Mouse (Mus musculus): ENCODE measurements around the gene Abca4. TPM values are rescaled to one million over a fixed set of nuclear protein-coding genes. Genes with fewer than 3 reads are reported as not detected.

Abca4 gene
- polyA plus RNA-seq, 1 experiment: 1.7 TPM

GRCm38 (mm10) chr3:122203675-122204329, 159.6 kb downstream of the Abca4 start:
- no peak overlapping the region for H3K4me3 ChIP-seq
- H3K27me3 ChIP-seq (ENCODE audit: control insufficient read depth, insufficient read depth, insufficient read length): no peaks in the 10 kb centered on the region
- H3ac ChIP-seq (ENCODE audit: control insufficient read depth, insufficient read length): no peak overlapping the region
- H3K79me2 ChIP-seq (ENCODE audit: control insufficient read depth, insufficient read depth): no peaks in the 10 kb centered on the region
- H3K4me2 ChIP-seq (ENCODE audit: low read depth): no peak overlapping the region
- no peaks in the 10 kb centered on the region for H3K36me3 ChIP-seq (ENCODE audit: control insufficient read depth, insufficient read depth)
- TF ChIP-seq E2F4 (IDR thresholded peaks at IDR 0.05; ENCODE audit: insufficient read depth) (no peak), CEBPB (IDR thresholded peaks at IDR 0.05; ENCODE audit: insufficient read depth, poor library complexity, severe bottlenecking) (no peak), MYOG (IDR thresholded peaks at IDR 0.05; ENCODE audit: control insufficient read depth in 1 of 3, insufficient read depth in 1 of 3, insufficient read length in 2 of 3, low read depth in 2 of 3) (no peak), MYOD1 (IDR thresholded peaks at IDR 0.05; ENCODE audit: control insufficient read depth in 1 of 3, insufficient read length in 2 of 3, low read depth in 2 of 3) (no peak), POLR2A (IDR thresholded peaks at IDR 0.05; ENCODE audit: insufficient read length, low read depth) (no peak), POLR2AphosphoS2 (IDR thresholded peaks at IDR 0.05; ENCODE audit: insufficient read length, low read depth) (no peak), REST (IDR thresholded peaks at IDR 0.05; ENCODE audit: insufficient read depth, insufficient read length) (no peak), MAX (IDR thresholded peaks at IDR 0.05; ENCODE audit: low read depth) (no peak), TCF12 (IDR thresholded peaks at IDR 0.05; ENCODE audit: insufficient read depth, poor library complexity, severe bottlenecking) (no peak), TCF3 (IDR thresholded peaks at IDR 0.05; ENCODE audit: insufficient read length, low read depth) (no peak), USF1 (IDR thresholded peaks at IDR 0.05; ENCODE audit: low read depth) (no peak), SRF (IDR thresholded peaks at IDR 0.05; ENCODE audit: control insufficient read depth, insufficient read length, low read depth) (no peak)

GRCm38 (mm10) chr3:122205753-122206152, 161.5 kb downstream of the Abca4 start:
- TF ChIP-seq REST (IDR thresholded peaks at IDR 0.05; ENCODE audit: insufficient read depth, insufficient read length) (no peak), MYOD1 (IDR thresholded peaks at IDR 0.05; ENCODE audit: control insufficient read depth in 1 of 3, insufficient read length in 2 of 3, low read depth in 2 of 3) (no peak), MYOG (IDR thresholded peaks at IDR 0.05; ENCODE audit: control insufficient read depth in 1 of 3, insufficient read depth in 1 of 3, insufficient read length in 2 of 3, low read depth in 2 of 3) (no peak), USF1 (IDR thresholded peaks at IDR 0.05; ENCODE audit: low read depth) (no peak), POLR2AphosphoS2 (IDR thresholded peaks at IDR 0.05; ENCODE audit: insufficient read length, low read depth) (no peak), SRF (IDR thresholded peaks at IDR 0.05; ENCODE audit: control insufficient read depth, insufficient read length, low read depth) (no peak)
- Histone ChIP-seq H3K36me3 (ENCODE audit: control insufficient read depth, insufficient read depth) (no peaks in the 10 kb centered on the region), H3K4me2 (ENCODE audit: low read depth) (no peak overlapping the region), H3ac (ENCODE audit: control insufficient read depth, insufficient read length) (no peak overlapping the region), H3K27me3 (ENCODE audit: control insufficient read depth, insufficient read depth, insufficient read length) (no peaks in the 10 kb centered on the region), H3K79me2 (ENCODE audit: control insufficient read depth, insufficient read depth) (no peaks in the 10 kb centered on the region), H3K4me3 (no peak overlapping the region)

GRCm38 (mm10) chr3:122206279-122207070, 162.2 kb downstream of the Abca4 start:
- TF ChIP-seq E2F4 (IDR thresholded peaks at IDR 0.05; ENCODE audit: insufficient read depth) (no peak), CEBPB (IDR thresholded peaks at IDR 0.05; ENCODE audit: insufficient read depth, poor library complexity, severe bottlenecking) (no peak), POLR2AphosphoS2 (IDR thresholded peaks at IDR 0.05; ENCODE audit: insufficient read length, low read depth) (no peak), MYOG (IDR thresholded peaks at IDR 0.05; ENCODE audit: control insufficient read depth in 1 of 3, insufficient read depth in 1 of 3, insufficient read length in 2 of 3, low read depth in 2 of 3) (no peak), REST (IDR thresholded peaks at IDR 0.05; ENCODE audit: insufficient read depth, insufficient read length) (no peak), SRF (IDR thresholded peaks at IDR 0.05; ENCODE audit: control insufficient read depth, insufficient read length, low read depth) (no peak), USF1 (IDR thresholded peaks at IDR 0.05; ENCODE audit: low read depth) (no peak), TCF12 (IDR thresholded peaks at IDR 0.05; ENCODE audit: insufficient read depth, poor library complexity, severe bottlenecking) (no peak), TCF3 (IDR thresholded peaks at IDR 0.05; ENCODE audit: insufficient read length, low read depth) (no peak), POLR2A (IDR thresholded peaks at IDR 0.05; ENCODE audit: insufficient read length, low read depth) (no peak), MAX (IDR thresholded peaks at IDR 0.05; ENCODE audit: low read depth) (no peak), MYOD1 (IDR thresholded peaks at IDR 0.05; ENCODE audit: control insufficient read depth in 1 of 3, insufficient read length in 2 of 3, low read depth in 2 of 3) (no peak)
- Histone ChIP-seq H3K36me3 (ENCODE audit: control insufficient read depth, insufficient read depth) (no peaks in the 10 kb centered on the region), H3K79me2 (ENCODE audit: control insufficient read depth, insufficient read depth) (no peaks in the 10 kb centered on the region), H3K4me3 (no peak overlapping the region), H3K4me2 (ENCODE audit: low read depth) (no peak overlapping the region), H3K27me3 (ENCODE audit: control insufficient read depth, insufficient read depth, insufficient read length) (no peaks in the 10 kb centered on the region), H3ac (ENCODE audit: control insufficient read depth, insufficient read length) (no peak overlapping the region)

GRCm38 (mm10) chr3:122207766-122208165, 163.5 kb downstream of the Abca4 start:
- H3K4me3 ChIP-seq: no peak overlapping the region
- H3K79me2 ChIP-seq (ENCODE audit: control insufficient read depth, insufficient read depth): no peaks in the 10 kb centered on the region
- H3ac ChIP-seq (ENCODE audit: control insufficient read depth, insufficient read length): no peak overlapping the region
- no peak overlapping the region for H3K4me2 ChIP-seq (ENCODE audit: low read depth)
- no peaks in the 10 kb centered on the region for H3K27me3 ChIP-seq (ENCODE audit: control insufficient read depth, insufficient read depth, insufficient read length)
- no peaks in the 10 kb centered on the region for H3K36me3 ChIP-seq (ENCODE audit: control insufficient read depth, insufficient read depth)
- TF ChIP-seq MYOD1 (IDR thresholded peaks at IDR 0.05; ENCODE audit: control insufficient read depth in 1 of 3, insufficient read length in 2 of 3, low read depth in 2 of 3) (no peak), MAX (IDR thresholded peaks at IDR 0.05; ENCODE audit: low read depth) (no peak), REST (IDR thresholded peaks at IDR 0.05; ENCODE audit: insufficient read depth, insufficient read length) (no peak), TCF3 (IDR thresholded peaks at IDR 0.05; ENCODE audit: insufficient read length, low read depth) (no peak), CEBPB (IDR thresholded peaks at IDR 0.05; ENCODE audit: insufficient read depth, poor library complexity, severe bottlenecking) (no peak), MYOG (IDR thresholded peaks at IDR 0.05; ENCODE audit: control insufficient read depth in 1 of 3, insufficient read depth in 1 of 3, insufficient read length in 2 of 3, low read depth in 2 of 3) (no peak), POLR2AphosphoS2 (IDR thresholded peaks at IDR 0.05; ENCODE audit: insufficient read length, low read depth) (no peak), SRF (IDR thresholded peaks at IDR 0.05; ENCODE audit: control insufficient read depth, insufficient read length, low read depth) (no peak), POLR2A (IDR thresholded peaks at IDR 0.05; ENCODE audit: insufficient read length, low read depth) (no peak), E2F4 (IDR thresholded peaks at IDR 0.05; ENCODE audit: insufficient read depth) (no peak), TCF12 (IDR thresholded peaks at IDR 0.05; ENCODE audit: insufficient read depth, poor library complexity, severe bottlenecking) (no peak), USF1 (IDR thresholded peaks at IDR 0.05; ENCODE audit: low read depth) (no peak)

All from myocyte (in vitro differentiated cells).